Mouse (Mus musculus) thymus, adult 2 months (tissue): Measurements from ENCODE around the gene Zc3h15. TPM values are rescaled to one million over a fixed set of nuclear protein-coding genes. Genes with fewer than 3 reads are reported as not detected.

ENCODE experiments used
- DNase-seq: peaks from one replicate; pipeline ENCODE4 v3.0.0; 2021
- H3K27ac ChIP-seq: fragments of 200-500 bp; 2 replicates; pipeline ENCODE4 v1.5.1; 2012; ENCODE audit warnings: low read length, control low read depth; ENCODE audit not compliant: control insufficient read depth, insufficient read depth
- H3K27me3 ChIP-seq: fragments of 200-500 bp; 2 replicates; pipeline ENCODE4 v1.6.1; 2012; ENCODE audit warnings: mild to moderate bottlenecking, low read length, moderate library complexity, mixed read lengths; ENCODE audit not compliant: control insufficient read depth, insufficient read depth
- H3K36me3 ChIP-seq: fragments of 200-500 bp; 2 replicates; pipeline ENCODE4 v1.6.1; 2012; ENCODE audit warnings: mild to moderate bottlenecking, low read length, moderate library complexity; ENCODE audit not compliant: control insufficient read depth, insufficient read depth
- H3K4me1 ChIP-seq: fragments of 200-500 bp; replicated peaks from 2 replicates; pipeline ENCODE4 v1.6.1; 2012; ENCODE audit warnings: low read length; ENCODE audit not compliant: control insufficient read depth, insufficient read depth
- H3K4me3 ChIP-seq: fragments of 200-500 bp; 2 replicates; pipeline ENCODE4 v1.5.1; 2012; ENCODE audit warnings: mild to moderate bottlenecking, low read length, control low read depth, moderate library complexity; ENCODE audit not compliant: control insufficient read depth, insufficient read depth
- CTCF ChIP-seq: fragments of 200-500 bp; IDR thresholded peaks from 2 replicates; pipeline ENCODE4 v1.5.1; 2012; ENCODE audit warnings: mild to moderate bottlenecking, control low read depth, low read length, moderate library complexity, borderline replicate concordance; ENCODE audit not compliant: control insufficient read depth, poor library complexity, insufficient read depth; ENCODE audit errors: extremely low read depth
- POLR2A ChIP-seq: fragments of 200-500 bp; IDR thresholded peaks from 2 replicates; pipeline ENCODE4 v1.6.1; 2012; ENCODE audit warnings: mild to moderate bottlenecking, low read length, control low read depth, moderate library complexity; ENCODE audit not compliant: control insufficient read depth, poor library complexity, insufficient read depth; ENCODE audit errors: extremely low read depth
- WGBS: fragments of 180-500 bp; shearing (Covaris S2); methylation state at CpG from one replicate; pipeline ENCODE4 v1.1.7; 2018; 5-methylcytosine and 5-hydroxymethylcytosine counted together
- polyA plus RNA-seq: library from polyadenylated mRNA; depleted of rRNA; stranded (reverse); fragments of >200 nt; gene quantifications from 2 replicates; pipeline ENCODE4 v1.2.3, GENCODE M21; 2012

The Zc3h15 gene
- polyA plus RNA-seq, 1 experiment, result 19.8 TPM

DNA sequence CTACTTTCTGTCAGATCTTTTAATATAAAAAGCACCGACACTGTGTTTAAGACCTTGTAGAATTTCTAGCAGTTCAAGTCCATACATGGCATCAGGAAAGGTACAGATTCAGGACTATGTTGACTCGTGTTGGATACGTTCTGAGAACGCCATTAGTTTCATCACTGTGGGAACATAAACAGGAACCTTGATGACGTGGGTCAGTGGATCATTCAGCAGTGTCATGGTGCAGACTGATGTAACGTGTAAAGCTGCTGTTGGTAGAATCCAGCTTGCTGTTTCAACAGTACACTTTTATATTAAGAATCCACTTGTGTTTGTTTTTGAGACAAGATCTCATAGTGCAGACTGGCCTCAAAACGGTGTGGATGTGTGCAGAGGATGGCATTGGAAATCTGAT is 28.8 kb downstream of the Zc3h15 start:
- Histone ChIP-seq H3K4me1 (no peaks in the 10 kb centered on the region; the same call in 1 of the 2 replicates), H3K4me3 (no peak overlapping the region), H3K27ac (no peak overlapping the region), H3K27me3 (no peaks in the 10 kb centered on the region), H3K36me3 (no peaks in the 10 kb centered on the region)
- 89% methylated on average over 7 of the region's 7 CpGs for WGBS
- no peak for DNase-seq
- TF ChIP-seq CTCF, result no peak
- no peak for TF ChIP-seq POLR2A

DNA sequence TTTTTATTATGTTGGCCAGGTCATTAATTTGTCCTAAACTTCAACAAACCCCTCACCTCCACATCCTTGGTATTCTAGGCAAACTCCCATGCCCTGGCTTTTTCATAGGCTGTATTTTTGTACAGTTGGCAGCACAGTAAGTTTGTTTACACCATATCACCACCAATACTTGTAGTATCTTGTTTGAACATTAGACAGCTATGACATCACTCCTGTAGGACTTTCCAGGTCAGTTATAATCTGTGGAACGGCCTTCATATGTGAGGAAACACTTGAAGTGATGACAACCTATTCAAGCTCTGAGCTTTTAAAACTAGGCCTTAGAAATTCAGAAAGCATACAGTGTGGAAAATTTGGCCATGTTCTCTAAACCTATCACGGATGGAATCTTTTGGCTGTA is 29.6 kb downstream of the Zc3h15 start:
- Histone ChIP-seq H3K4me1 (no peaks in the 10 kb centered on the region; the same call in 1 of the 2 replicates), H3K27ac (no peak overlapping the region), H3K27me3 (no peaks in the 10 kb centered on the region), H3K4me3 (no peak overlapping the region), H3K36me3 (no peaks in the 10 kb centered on the region)
- WGBS, result 94% methylated on average over 2 of the region's 2 CpGs
- DNase-seq, result no peak
- TF ChIP-seq CTCF (no peak), POLR2A (no peak)

DNA sequence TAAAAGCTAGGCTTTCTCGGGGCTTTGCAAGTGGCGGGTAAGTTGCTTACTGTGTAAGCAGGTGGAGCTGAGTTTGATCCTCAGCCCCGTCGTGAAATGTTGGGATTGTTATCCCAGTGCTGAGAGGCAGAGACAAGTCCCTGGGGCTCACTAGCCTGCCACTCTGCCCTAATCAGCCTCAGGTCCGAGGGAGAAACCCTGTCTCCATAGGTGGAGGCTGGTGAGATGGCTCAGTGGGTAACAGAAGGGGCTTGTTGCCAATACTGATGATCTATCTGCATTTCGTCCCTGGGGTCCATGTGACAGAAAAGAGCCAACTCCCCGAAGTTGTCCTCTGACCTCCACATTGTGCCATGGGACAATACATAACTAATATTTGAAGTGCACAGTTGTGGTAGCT is 30.2 kb downstream of the Zc3h15 start:
- no peak overlapping the region for H3K27ac ChIP-seq
- DNase-seq, result no peak
- TF ChIP-seq POLR2A (no peak), CTCF (no peak)
- no peaks in the 10 kb centered on the region; the same call in 1 of the 2 replicates for H3K4me1 ChIP-seq
- WGBS, result 96% methylated on average over 7 of the region's 7 CpGs
- H3K36me3 ChIP-seq, result no peaks in the 10 kb centered on the region
- H3K27me3 ChIP-seq, result no peaks in the 10 kb centered on the region
- H3K4me3 ChIP-seq, result no peak overlapping the region

DNA sequence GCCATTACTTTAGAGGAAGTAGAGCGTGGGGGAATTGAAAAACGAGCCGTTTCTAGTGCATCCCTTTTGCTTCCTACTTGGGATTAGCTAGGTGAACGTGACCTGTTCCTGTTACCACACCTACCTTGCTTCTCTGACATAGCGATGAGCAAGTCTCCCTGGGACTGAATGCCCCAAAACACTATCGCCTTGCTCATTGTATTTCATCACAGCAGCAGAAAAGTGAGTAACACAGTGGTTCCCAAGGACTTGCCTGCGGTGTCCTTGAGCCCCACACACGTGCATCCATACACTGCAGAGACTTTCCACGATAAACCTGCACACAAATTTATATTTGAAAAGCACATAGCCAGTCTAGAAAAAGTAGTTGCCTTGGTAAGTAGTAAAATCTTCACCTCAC is 30.7 kb downstream of the Zc3h15 start:
- 95% methylated on average over 9 of the region's 9 CpGs for WGBS
- no peak for TF ChIP-seq CTCF
- no peak for TF ChIP-seq POLR2A
- Histone ChIP-seq H3K4me1 (no peaks in the 10 kb centered on the region; the same call in 1 of the 2 replicates), H3K36me3 (no peaks in the 10 kb centered on the region), H3K27me3 (no peaks in the 10 kb centered on the region), H3K27ac (no peak overlapping the region), H3K4me3 (no peak overlapping the region)
- no peak for DNase-seq

DNA sequence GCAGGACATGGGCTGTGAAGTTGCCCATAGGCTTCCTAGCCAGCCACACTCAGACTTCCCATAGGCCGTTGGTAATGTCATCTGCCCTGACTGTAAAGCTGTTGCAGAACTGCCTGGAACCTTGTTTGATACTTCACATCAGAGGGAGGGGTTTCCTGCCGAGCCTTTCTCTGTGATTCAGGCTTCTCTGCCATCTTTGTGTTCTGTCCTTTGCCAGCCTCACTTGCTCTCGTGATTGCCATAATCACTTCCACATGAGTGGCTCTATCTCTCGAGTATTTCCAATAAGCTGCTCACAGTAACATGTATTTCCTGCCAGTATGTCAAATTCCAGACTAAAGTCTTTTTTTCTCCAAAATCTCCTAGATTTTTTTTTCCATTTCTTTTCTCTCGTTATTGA is 31.4 kb downstream of the Zc3h15 start:
- Histone ChIP-seq H3K27ac (no peak overlapping the region), H3K4me3 (no peak overlapping the region), H3K36me3 (no peaks in the 10 kb centered on the region), H3K27me3 (no peaks in the 10 kb centered on the region), H3K4me1 (no peaks in the 10 kb centered on the region; the same call in 1 of the 2 replicates)
- 83% methylated on average over 5 of the region's 5 CpGs for WGBS
- TF ChIP-seq POLR2A (no peak), CTCF (no peak)
- DNase-seq, result no peak

DNA sequence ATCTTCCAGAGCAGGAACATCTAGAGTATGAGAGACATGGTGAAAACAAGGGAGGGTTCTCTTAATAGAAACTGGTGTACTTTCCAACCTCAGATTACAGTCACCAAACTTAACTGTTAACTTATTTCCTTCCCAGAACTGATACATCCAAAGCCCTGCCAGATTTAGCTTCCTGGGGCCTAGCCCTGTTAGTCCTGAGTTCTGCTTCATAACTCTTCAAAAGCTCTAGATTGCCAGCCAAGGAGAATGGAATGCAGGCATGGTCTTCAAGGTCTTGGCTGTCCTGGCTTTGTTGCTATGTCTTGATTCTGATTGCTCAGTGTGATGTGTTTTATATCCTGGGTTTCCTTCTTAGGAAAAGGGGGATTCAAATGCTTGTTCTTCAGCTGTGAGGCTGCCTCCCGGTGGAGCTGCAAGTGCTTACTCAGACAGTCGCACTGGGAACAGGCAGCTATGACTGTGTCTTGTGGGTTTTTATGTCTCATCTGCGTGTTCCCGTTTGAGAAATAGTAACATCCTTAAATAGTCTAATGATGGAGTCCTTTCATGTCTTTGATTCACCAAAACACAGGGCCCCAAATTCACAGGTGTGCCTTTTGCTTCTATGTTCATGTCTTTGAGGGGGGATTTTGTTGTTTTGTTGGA is 32.1 kb downstream of the Zc3h15 start:
- Histone ChIP-seq H3K4me1 (no peaks in the 10 kb centered on the region; the same call in 1 of the 2 replicates), H3K27ac (no peak overlapping the region), H3K4me3 (no peak overlapping the region), H3K36me3 (no peaks in the 10 kb centered on the region), H3K27me3 (no peaks in the 10 kb centered on the region)
- no peak for DNase-seq
- TF ChIP-seq CTCF (no peak), POLR2A (no peak)
- WGBS, result 70% methylated on average over 4 of the region's 4 CpGs
